Mouse (Mus musculus) embryo, embryonic 10 days (tissue): Measurements from ENCODE around the gene Cartpt.
"Not testable (repeated sequence)": the region's sequence is repeated elsewhere in the genome, so short reads cannot be mapped to it uniquely, and the experiment has no call there.

ENCODE experiments used
- DNase-seq: peaks from one replicate; pipeline ENCODE4 v3.0.0-alpha.2; 2015; ENCODE audit warnings: low spot score

Cartpt gene

GRCm38 (mm10) chr13:99900965-99901364, at the start of gene Cartpt:
Gene Cartpt, minus strand, starts transcription at chr13:99901091.
- DNase-seq: no peak

- DNase-seq: no peak
Observed at GRCm38 (mm10) chr13:99947417-99947816, 46.5 kb upstream of the Cartpt start.

DNA sequence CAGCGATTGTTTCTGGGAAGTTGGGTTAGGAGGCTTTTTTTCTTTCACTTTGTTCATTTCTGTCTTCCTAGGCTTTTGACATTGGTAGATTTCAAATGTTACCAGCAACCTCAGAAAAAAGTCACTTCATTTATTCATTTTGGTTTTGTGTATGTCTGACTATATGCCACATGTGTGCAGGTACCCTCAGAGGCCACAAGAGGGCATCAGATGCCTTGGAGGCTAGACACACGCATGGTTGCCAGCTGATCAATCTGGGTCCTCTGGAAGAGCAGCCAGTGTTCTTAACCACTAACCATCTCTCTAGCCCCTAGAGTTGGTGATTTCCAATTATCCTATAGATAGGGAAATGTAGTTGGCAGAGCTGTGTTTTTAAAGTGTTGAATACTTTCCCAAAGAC, 42.6 kb upstream of the Cartpt start:
- DNase-seq: no peak

DNA sequence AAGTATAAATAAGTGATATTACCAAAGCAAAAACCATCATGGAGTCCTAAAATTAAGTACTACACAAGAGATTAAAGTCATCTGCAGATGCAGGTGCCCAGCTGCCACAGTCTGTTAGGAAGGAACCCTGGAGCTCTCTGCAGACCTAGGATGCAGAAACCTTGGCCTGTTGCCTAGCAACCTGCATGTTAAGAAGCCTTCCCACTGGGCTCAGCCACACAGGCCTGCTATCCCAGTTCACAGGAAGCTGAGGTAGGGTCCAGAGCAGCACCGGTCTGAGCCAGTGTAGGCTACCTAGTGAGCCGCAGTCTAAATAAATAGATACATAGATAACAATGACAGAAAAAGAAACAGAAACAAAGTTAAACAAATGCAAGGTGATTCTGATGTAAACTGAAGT, 39.7 kb upstream of the Cartpt start:
- peak; percentile 65 for DNase-seq

DNA sequence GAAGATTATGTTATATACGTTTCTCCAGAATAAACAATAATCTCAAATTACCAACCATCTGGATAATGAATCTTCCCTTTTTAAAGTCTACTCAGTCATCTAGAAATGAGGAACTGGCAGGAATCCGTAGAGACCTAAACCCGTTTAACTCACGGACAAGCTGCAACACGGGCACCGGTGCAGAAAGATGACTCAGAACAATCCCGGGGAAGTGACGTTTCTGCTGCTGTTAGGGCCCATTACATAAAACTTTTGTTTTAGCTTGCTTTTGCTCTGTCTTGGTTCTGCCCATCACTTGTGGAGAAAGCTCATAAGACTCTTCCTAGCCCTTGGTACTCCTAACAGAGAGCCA, 38.4 kb upstream of the Cartpt start:
- DNase-seq: no peak

- DNase-seq: no peak
Observed at GRCm38 (mm10) chr13:99938606-99939319, 37.9 kb upstream of the Cartpt start.

DNA sequence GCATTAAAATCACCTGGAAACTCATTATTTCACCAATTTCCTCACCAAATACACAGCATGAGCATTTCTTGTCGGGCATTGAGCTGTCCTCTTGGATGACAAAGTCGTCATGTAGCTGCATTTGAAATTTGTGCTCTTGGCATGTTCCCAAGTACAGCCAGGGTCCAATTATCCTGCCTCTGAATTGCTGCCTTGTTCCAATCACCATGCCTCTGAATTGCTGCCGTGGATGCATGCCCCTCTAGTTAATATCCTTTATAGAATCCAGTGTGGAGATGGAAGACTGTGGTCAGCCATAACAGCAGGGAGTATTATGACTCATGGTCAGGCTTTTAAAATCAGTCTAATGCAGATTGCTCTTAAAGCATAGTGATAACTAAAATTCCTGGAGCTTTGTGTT, 36.9 kb upstream of the Cartpt start:
- DNase-seq: no peak

GRCm38 (mm10) chr13:99932406-99932805, 31.5 kb upstream of the Cartpt start:
- DNase-seq: no peak

GRCm38 (mm10) chr13:99931502-99931901, 30.6 kb upstream of the Cartpt start:
- DNase-seq: no peak

DNA sequence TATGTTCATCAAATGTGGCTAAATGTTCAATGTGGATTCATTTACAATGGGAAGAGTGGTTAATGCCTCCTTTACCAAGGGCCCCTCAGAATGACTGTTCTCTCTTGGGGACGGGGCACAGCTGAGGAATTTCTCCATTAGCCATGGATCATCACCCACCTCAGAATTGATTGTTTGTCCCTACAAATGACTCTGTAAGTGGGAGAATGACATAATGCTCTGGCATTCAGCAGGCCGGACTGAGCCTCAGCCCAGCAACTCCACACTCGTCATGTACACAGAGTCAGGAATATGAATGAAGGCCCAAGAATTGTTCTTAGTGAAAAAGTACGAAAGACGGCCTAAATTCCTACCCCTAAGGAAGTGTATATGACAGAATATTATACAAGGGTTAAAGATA, 25.4 kb upstream of the Cartpt start:
- DNase-seq: peak; percentile 17

DNA sequence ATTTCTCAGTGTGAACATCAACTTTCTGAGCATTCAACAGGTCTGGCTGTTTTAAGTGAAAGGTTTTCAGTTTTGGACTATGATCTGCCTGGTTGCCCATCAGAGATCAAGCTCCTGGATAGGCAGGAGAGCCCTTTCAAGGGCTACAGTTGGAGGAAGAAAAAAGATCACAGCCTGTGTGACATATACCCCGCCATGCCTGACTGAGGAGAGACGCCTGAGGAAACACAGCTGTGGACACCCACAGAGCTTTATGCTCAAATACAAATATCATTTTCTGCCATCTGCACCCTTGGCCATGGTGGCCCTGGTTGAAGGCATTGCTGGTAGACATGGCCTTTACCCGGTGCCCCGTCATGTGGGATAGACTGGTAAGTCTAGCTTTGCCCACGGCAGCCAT, 14.7 kb upstream of the Cartpt start:
- no peak for DNase-seq

DNA sequence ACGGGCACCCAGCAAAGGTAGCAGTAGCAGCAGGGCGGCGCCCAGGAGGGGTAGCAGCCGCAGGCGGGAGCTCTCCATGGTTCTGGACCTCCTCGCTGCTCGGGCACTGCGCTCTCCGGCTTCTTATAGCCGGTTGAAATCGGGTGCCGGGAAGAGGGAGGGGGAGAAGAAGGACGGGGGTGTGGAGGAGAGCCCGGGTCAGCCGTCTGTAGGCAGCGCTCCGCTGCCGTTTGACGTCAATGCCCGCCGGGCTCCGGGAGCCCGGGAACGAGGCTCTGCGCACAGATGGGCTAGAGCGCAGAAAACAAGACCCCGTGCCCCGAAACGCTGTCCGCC, 366 bp downstream of the Cartpt start:
- DNase-seq: peak; percentile 79

- no peak for DNase-seq
Observed at GRCm38 (mm10) chr13:99899670-99900556, 978 bp downstream of the Cartpt start.

- no peak for DNase-seq
Observed at GRCm38 (mm10) chr13:99898816-99899215, 2.1 kb downstream of the Cartpt start.

DNA sequence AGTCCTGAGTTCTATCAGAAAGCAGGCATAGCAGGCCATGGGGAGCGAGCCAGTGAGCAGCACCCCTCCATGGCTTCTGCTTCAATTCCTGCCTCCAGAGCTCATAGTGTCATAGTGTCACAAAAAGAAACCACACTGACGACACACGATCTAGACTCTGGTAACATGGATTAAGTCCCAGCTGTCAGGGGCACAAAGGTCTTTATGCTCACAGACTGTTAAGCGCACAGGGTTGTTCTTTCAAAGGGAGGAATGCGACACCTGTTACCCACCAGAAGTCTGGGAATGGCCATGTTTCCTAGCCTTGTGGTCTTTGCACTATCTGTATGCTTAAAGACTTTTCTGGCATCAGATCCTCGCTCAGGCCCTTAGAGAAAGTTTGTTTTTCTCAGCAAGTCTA, 15.3 kb downstream of the Cartpt start:
- DNase-seq: no peak

DNA sequence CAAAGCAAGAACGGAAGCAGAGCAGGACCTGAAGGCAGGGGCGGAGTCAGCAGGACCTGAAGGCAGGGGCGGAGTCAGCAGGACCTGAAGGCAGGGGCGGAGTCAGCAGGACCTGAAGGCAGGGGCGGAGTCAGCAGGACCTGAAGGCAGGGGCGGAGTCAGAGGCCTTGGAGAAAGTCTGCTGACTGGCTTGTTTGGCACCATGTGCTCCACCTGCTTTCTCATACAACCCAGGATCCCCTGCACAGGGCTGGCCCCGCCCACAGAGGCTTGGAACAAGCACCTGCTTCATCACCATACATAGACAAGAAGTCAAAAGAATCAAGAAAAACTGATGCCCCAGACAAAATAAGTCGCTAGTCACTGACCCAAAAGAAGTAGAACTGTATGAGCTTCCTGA, 19.1 kb downstream of the Cartpt start:
- not testable (repeated sequence) for DNase-seq

GRCm38 (mm10) chr13:99879696-99880095, 21.2 kb downstream of the Cartpt start:
- DNase-seq: no peak

DNA sequence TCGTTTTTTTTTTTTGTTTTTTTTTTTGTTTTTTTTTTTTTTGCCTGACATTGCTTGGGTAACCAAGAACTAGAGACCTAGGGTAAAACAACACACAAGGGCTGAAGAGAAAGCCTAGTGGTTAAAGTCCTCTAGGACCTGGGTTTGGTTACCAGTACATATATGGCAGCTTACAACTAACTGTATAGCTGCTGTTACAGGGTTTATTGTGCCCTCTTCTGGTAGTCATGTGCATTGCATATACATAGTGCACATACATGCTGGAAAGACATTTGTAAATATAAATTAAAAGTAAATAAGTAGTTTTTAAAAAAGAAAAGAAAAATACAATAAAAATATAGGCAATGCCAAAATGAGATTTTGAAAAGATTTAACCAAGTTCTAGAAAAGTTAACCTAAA, 28.8 kb downstream of the Cartpt start:
- DNase-seq: no peak

GRCm38 (mm10) chr13:99868438-99868837, 32.5 kb downstream of the Cartpt start:
- DNase-seq: no peak

GRCm38 (mm10) chr13:99864331-99864730, 36.6 kb downstream of the Cartpt start:
- DNase-seq: no peak

DNA sequence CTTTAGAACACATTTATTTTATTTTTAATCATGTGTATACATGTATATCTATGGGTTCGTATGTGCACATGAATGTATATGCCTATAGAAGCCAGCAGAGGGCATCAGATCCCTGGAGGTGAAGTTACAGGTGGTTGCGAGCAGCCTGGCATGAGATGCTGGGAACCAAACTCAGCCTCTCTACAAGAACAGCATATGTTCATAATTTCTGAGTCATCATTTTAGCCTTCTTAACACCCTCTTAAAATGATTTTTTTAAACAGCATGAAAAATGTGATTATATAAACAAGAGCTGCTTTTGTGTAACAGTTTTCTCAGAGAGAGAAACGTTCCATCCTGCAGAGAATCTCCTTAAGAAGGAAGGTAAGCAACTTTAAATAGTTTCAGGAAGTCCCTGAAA, 40.2 kb downstream of the Cartpt start:
- DNase-seq: no peak

- DNase-seq: peak; percentile 89
Observed at GRCm38 (mm10) chr13:99859082-99859481, 41.8 kb downstream of the Cartpt start.

DNA sequence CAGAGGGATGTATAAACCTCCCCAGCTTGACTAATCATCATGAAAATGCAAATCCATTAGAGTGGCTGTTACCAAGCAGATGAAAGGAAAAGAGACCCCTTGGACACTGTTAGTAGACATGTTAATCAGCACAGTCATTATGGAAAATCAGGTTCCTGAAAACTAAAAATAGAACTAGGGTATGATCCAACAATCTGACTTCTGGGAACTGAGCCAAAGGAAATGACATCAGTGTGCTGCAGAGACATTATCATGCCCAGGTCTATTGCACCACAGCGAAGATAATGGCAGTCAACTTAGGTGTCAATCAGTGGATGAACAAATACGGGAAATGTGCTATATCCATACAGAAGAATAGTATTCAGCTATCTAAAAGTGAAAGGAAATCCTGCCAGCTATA, 43.0 kb downstream of the Cartpt start:
- DNase-seq: no peak

DNA sequence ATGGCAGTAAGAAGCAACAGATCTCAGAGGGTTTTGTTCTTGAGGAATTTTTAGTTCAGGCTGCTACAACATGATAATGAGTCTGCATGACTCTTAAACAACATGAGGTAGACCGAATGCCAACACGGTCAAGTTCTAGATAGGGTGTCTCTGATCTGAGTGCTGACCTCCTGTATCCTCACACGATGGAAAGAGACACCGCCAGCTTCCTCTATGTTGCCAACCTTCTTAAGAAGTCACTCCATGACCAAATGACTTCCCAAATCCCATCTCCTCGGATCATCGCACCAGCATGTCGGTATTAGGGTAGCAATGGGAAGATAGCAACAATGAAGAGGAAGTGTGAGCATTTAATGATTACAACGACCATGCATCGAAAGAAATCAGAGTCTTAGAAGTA, 43.6 kb downstream of the Cartpt start:
- DNase-seq: no peak
